Comparison of ENCODE assay signal across 8 mouse cellular contexts in the genomic region with DNA sequence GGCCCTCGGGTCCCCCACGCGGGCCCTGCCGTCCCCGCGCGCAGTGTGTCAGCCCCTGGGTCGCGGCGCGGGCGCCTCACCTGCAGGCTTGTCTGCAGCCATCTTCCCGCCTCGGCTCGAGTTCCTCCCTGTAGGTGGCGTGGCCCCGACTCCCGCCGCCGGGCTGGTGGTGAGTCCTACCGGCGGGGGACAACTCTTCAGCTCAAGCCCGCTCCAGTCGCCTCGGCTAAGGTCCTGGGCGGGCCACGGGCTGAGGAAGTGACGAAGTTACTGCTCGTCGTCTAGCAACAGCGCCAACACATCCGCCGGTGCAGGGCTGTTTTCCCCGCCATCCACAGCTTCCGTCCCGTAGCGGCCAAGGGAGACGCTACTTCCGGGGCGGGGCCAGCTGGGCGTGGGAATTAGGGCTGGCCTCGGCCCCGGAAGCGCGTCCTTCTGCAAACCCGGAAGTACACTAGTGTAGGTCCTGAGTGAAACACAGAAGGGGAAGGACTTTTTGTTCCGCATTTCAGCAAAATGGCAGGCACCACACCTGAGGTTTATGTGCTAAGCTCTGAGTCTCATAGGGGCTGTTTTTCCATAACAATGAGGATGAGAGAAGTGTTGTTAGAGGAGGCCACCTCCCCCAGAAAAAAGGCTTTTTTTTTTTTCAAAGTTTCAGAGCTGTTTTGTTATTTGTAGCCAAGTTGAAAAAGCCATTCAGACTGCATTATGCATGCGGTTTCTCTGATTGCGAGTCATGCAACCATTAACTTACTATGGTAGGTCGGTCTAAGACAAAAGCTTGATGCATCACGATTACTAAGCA. TPM values are rescaled to one million over a fixed set of nuclear protein-coding genes. Genes with fewer than 3 reads are reported as not detected.
DNase-seq lines count a peak whose midpoint lies in the region; ATAC-seq and TF ChIP-seq lines count a peak whose summit lies in the region.

A gene (minus strand): TSS at position 346 of the 808 bp plus-strand sequence.

- peaks cover 19% of the 10 kb centered on the region for H3K4me1 ChIP-seq in forebrain, embryonic 10.5 days
- peaks cover 13% of the 10 kb centered on the region for H3K4me1 ChIP-seq in heart, embryonic 15.5 days (replicated peaks)
- peaks cover 2 to 5% of the 10 kb centered on the region in 2 experiments for H3K4me1 ChIP-seq in liver, embryonic 14.5 days (replicated peaks; ENCODE audit: control insufficient read depth in 2 of 2, insufficient read depth in 2 of 2, low read length in 1 of 2)
- 0 out of 2 replicates have a peak, but pooled peaks cover 3% of the 10 kb centered on the region for H3K4me1 ChIP-seq in neural tube, embryonic 11.5 days (ENCODE audit: control insufficient read depth, insufficient read depth, low read length)
- H3K4me1 ChIP-seq in stomach, postnatal 0 days (replicated peaks; ENCODE audit: control insufficient read depth, insufficient read depth): no peaks in the 10 kb centered on the region

- DNase-seq in CD8-positive naive resting alpha-beta T cell, adult 2 months (ENCODE audit: low read depth in 2 of 2, low spot score in 2 of 2): peak; percentile 98 to 99
- peak; percentile 99 for DNase-seq in c-Kit-positive CD71-negative TER-119-negative erythroid progenitor cells, embryonic 14.5 days (ENCODE audit: low read depth)
- peak; percentile 99 for DNase-seq in forebrain, embryonic 10.5 days (ENCODE audit: extremely low spot score, low spot score)
- peak; percentile 99 for DNase-seq in kidney, postnatal 25 days
- DNase-seq in liver, embryonic 14.5 days (ENCODE audit: low read depth in 3 of 3, low spot score in 3 of 3): peak; percentile 95 to 96 (median 96)
- DNase-seq in neural tube, embryonic 11.5 days (ENCODE audit: low spot score): peak; percentile 100
- DNase-seq in stomach, postnatal 0 days (ENCODE audit: low spot score): peak; percentile 99

- peak within 1 kb of the TSS; percentile 87 for H3K9ac ChIP-seq in heart, embryonic 15.5 days
- H3K9ac ChIP-seq in liver, embryonic 14.5 days (replicated peaks): peak within 1 kb of the TSS; percentile 83
- H3K9ac ChIP-seq in neural tube, embryonic 11.5 days (ENCODE audit: low read length): peak within 1 kb of the TSS; percentile 73
- H3K9ac ChIP-seq in stomach, postnatal 0 days (ENCODE audit: low read length): peak within 1 kb of the TSS; percentile 80

- peak; percentile 60 for TF ChIP-seq CTCF in liver, embryonic 14.5 days (IDR thresholded peaks at IDR 0.05; ENCODE audit: low read depth)
- TF ChIP-seq CTCF in stomach, postnatal 0 days (IDR thresholded peaks at IDR 0.05; ENCODE audit: low read depth): peak; percentile 70

- H3K27ac ChIP-seq in forebrain, embryonic 10.5 days: peak within 1 kb of the TSS; percentile 91
- H3K27ac ChIP-seq in heart, embryonic 15.5 days: peak within 1 kb of the TSS; percentile 92
- peak within 1 kb of the TSS; percentile 75 for H3K27ac ChIP-seq in liver, embryonic 14.5 days
- H3K27ac ChIP-seq in neural tube, embryonic 11.5 days (ENCODE audit: low read depth, low read length): peak within 1 kb of the TSS; percentile 73; the same call in 1 of the 2 replicates
- peak within 1 kb of the TSS; percentile 93 for H3K27ac ChIP-seq in stomach, postnatal 0 days (replicated peaks)

- 0 out of 2 replicates have a peak, but pooled peaks have one; percentile 39 for TF ChIP-seq EP300 in liver, embryonic 14.5 days (IDR thresholded peaks at IDR 0.05; ENCODE audit: low read depth)
- no peak for TF ChIP-seq EP300 in stomach, postnatal 0 days (optimal IDR thresholded peaks at IDR 0.05)

- WGBS in forebrain, embryonic 10.5 days: 4% methylated on average over 51 of the region's 51 CpGs
- WGBS in heart, embryonic 15.5 days: 5% methylated on average over 51 of the region's 51 CpGs
- 3% methylated on average over 51 of the region's 51 CpGs for WGBS in liver, embryonic 14.5 days (ENCODE audit: insufficient replicate concordance)
- 4% methylated on average over 51 of the region's 51 CpGs for WGBS in neural tube, embryonic 11.5 days
- 3% methylated on average over 49 of the region's 51 CpGs for WGBS in stomach, postnatal 0 days

- peak within 1 kb of the TSS; percentile 95 for H3K4me3 ChIP-seq in forebrain, embryonic 10.5 days
- H3K4me3 ChIP-seq in heart, embryonic 15.5 days: peak within 1 kb of the TSS; percentile 96
- H3K4me3 ChIP-seq in liver, embryonic 14.5 days (ENCODE audit: insufficient read depth in 1 of 2, low read depth in 2 of 2, low read length in 2 of 2): peak within 1 kb of the TSS; percentile 81 to 89
- H3K4me3 ChIP-seq in neural tube, embryonic 11.5 days (ENCODE audit: low read depth, low read length): peak within 1 kb of the TSS; percentile 83
- H3K4me3 ChIP-seq in stomach, postnatal 0 days (ENCODE audit: low read depth, low read length): peak within 1 kb of the TSS; percentile 84

- H3K36me3 ChIP-seq in forebrain, embryonic 10.5 days (replicated peaks): peaks cover 30% of the 10 kb centered on the region
- no peaks in the 10 kb centered on the region for H3K36me3 ChIP-seq in heart, embryonic 15.5 days
- no peaks in the 10 kb centered on the region for H3K36me3 ChIP-seq in liver, embryonic 14.5 days (replicated peaks; ENCODE audit: control insufficient read depth, insufficient read depth, low read depth)
- no peaks in the 10 kb centered on the region for H3K36me3 ChIP-seq in neural tube, embryonic 11.5 days (ENCODE audit: control insufficient read depth, insufficient read depth, low read length)
- H3K36me3 ChIP-seq in stomach, postnatal 0 days (ENCODE audit: control insufficient read depth, insufficient read depth, low read length): no peaks in the 10 kb centered on the region

- peak; percentile 99 for ATAC-seq in heart, embryonic 15.5 days (replicated peaks; ENCODE audit: insufficient number of reproducible peaks, insufficient read depth, low FRiP score, low read depth)
- peak; percentile 98 for ATAC-seq in liver, embryonic 14.5 days (ENCODE audit: insufficient read depth)
- ATAC-seq in neural tube, embryonic 11.5 days (ENCODE audit: insufficient read depth, low FRiP score, low TSS enrichment): peak; percentile 99
- peak; percentile 100 for ATAC-seq in stomach, postnatal 0 days (ENCODE audit: low FRiP score, low TSS enrichment)

- no peaks in the 10 kb centered on the region for H3K9me3 ChIP-seq in forebrain, embryonic 10.5 days
- no peaks in the 10 kb centered on the region for H3K9me3 ChIP-seq in heart, embryonic 15.5 days (replicated peaks)
- no peaks in the 10 kb centered on the region for H3K9me3 ChIP-seq in liver, embryonic 14.5 days (ENCODE audit: control insufficient read depth, low read length)
- H3K9me3 ChIP-seq in neural tube, embryonic 11.5 days (ENCODE audit: control insufficient read depth, low read length): no peaks in the 10 kb centered on the region
- no peaks in the 10 kb centered on the region for H3K9me3 ChIP-seq in stomach, postnatal 0 days (ENCODE audit: control insufficient read depth, low read length)

- peaks cover 19% of the 10 kb centered on the region for H3K27me3 ChIP-seq in forebrain, embryonic 10.5 days (ENCODE audit: poor library complexity, severe bottlenecking)
- peaks cover 28% of the 10 kb centered on the region for H3K27me3 ChIP-seq in heart, embryonic 15.5 days
- no peaks in the 10 kb centered on the region for H3K27me3 ChIP-seq in liver, embryonic 14.5 days (ENCODE audit: control insufficient read depth, insufficient read depth, low read length)
- H3K27me3 ChIP-seq in neural tube, embryonic 11.5 days (ENCODE audit: control insufficient read depth, insufficient read depth, low read length): no peaks in the 10 kb centered on the region
- 0 out of 2 replicates have a peak, but pooled peaks cover 2% of the 10 kb centered on the region for H3K27me3 ChIP-seq in stomach, postnatal 0 days (ENCODE audit: control insufficient read depth, insufficient read depth, low read length)

- peak within 1 kb of the TSS; percentile 82 for H3K4me2 ChIP-seq in heart, embryonic 15.5 days
- peak within 1 kb of the TSS; percentile 86 for H3K4me2 ChIP-seq in liver, embryonic 14.5 days (ENCODE audit: low read depth)
- H3K4me2 ChIP-seq in neural tube, embryonic 11.5 days (ENCODE audit: low read depth): peak within 1 kb of the TSS; percentile 72
- H3K4me2 ChIP-seq in stomach, postnatal 0 days (replicated peaks; ENCODE audit: low read depth): peak within 1 kb of the TSS; percentile 71

RNA-seq across cellular contexts. Expression of the gene that starts here (rescaled TPM):
- 73.7 and 74.4 TPM in 2 replicates for polyA plus RNA-seq in forebrain, embryonic 10.5 days (2016; fragmentation: Nextera tagmentation; extraction: Ambion mirVana)
- polyA plus RNA-seq in heart, embryonic 15.5 days (2015; fragmentation: Nextera tagmentation; extraction: Ambion mirVana): 31.0 and 40.3 TPM in 2 replicates
- 16.3 and 20.7 TPM in 2 replicates for polyA plus RNA-seq in liver, embryonic 14.5 days (2012; rRNA removed)
- polyA plus RNA-seq in liver, embryonic 14.5 days (2014; fragmentation: Nextera tagmentation; extraction: Ambion mirVana): 23.1 and 23.8 TPM in 2 replicates
- polyA plus RNA-seq in neural tube, embryonic 11.5 days (2014; fragmentation: Nextera tagmentation; extraction: Ambion mirVana): 68.0 and 68.5 TPM in 2 replicates
- polyA plus RNA-seq in stomach, postnatal 0 days (2015; fragmentation: Nextera tagmentation; extraction: Ambion mirVana): 24.4 and 26.4 TPM in 2 replicates

Comparison
In these comparisons a context has a peak if more than half of its experiments do, and no peak if none do; other contexts are left out.
1. Peak in every context shown above with its lines: DNase-seq, ATAC-seq, H3K4me3 ChIP-seq and H3K27ac ChIP-seq.